Mouse (Mus musculus) brain, embryonic 14.5 days (tissue): ENCODE measurements around the gene Ebf4. TPM values are rescaled to one million over a fixed set of nuclear protein-coding genes. Genes with fewer than 3 reads are reported as not detected.
A peak's percentile ranks its signal among the peaks of the same experiment; 100 is the strongest.

Source experiments
- DNase-seq: peaks from one replicate; pipeline ENCODE4 v3.0.0-alpha.2; 2011; ENCODE audit warnings: low read depth
- CTCF ChIP-seq: fragments of 200-500 bp; IDR thresholded peaks from 2 replicates; pipeline ENCODE4 v1.5.1; 2012; ENCODE audit warnings: inconsistent platforms, mild to moderate bottlenecking, moderate library complexity, borderline replicate concordance; ENCODE audit not compliant: insufficient read depth, insufficient read length; ENCODE audit errors: extremely low read depth
- POLR2A ChIP-seq: fragments of 200-500 bp; IDR thresholded peaks from 2 replicates; pipeline ENCODE4 v1.6.1; 2012; ENCODE audit warnings: mild to moderate bottlenecking, inconsistent platforms, borderline replicate concordance; ENCODE audit not compliant: poor library complexity, insufficient read depth, insufficient read length, severe bottlenecking; ENCODE audit errors: extremely low read depth
- polyA plus RNA-seq: library from polyadenylated mRNA; depleted of rRNA; stranded (reverse); fragments of >200 nt; gene quantifications from 2 replicates; pipeline ENCODE4 v1.2.3, GENCODE M21; 2012

Gene Ebf4
- polyA plus RNA-seq, 1 experiment, result 24.9 TPM

DNA sequence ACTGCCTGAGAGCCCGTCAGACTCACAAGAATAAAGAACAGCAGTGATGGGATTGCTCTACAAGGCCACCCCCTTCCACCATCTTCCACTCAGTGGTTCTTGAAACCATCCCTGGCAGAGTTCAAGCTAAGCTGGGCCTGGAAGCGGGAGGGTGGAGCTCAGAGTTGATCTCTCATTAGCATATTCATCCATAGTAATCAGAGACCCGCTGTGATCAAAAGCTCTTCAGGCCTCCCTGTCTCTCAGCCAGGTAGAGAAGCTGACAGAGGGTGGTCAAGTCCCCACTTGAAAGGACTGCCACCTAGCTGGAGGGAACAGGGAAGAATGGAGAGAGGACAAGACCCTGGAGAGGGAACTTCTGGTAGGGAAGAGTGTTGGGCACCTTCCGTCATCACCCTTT lies 8.0 kb downstream of the Ebf4 start:
- DNase-seq, result no peak
- no peak for TF ChIP-seq CTCF
- no peak for TF ChIP-seq POLR2A

DNA sequence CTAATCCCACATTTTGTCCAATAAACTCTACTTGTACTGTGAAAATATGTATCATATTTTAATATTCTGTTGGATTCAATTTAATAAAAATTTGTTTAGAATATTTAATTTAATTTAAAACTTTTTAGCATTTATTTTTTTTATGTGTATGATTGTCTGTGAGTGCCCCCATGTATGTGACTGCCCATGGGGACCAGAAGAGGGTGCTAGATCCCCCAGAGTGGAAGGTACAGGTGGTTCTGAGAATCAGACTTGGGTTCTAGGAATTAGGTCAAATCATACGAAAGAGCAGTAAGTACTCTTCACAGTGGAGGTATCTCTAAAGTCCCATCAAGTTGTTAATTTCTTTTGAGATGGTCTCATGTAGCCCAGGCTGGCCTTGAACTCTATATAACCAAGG lies 32.1 kb downstream of the Ebf4 start:
- no peak; the same call in 1 of the 2 replicates for TF ChIP-seq CTCF
- no peak for DNase-seq

DNA sequence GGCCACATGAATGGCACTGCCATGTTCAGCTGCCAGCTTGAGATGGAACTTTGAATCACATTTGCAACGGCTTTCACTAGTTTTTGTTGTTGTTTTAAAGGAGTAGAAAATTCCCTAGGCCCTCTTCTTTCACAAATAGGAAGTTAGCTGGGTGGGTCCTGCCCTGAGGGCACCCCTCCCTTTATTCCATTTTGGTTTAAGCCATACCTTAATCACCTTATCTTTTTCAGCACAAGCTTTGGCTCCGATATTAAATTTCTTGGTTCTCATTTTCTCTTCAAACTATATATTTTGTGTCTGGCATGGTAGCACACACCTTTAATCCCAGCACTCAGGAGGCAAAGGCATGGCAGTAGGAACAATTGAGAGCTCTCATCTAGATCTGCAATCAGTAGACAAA lies 34.5 kb downstream of the Ebf4 start:
- TF ChIP-seq CTCF (no peak), POLR2A (no peak)

DNA sequence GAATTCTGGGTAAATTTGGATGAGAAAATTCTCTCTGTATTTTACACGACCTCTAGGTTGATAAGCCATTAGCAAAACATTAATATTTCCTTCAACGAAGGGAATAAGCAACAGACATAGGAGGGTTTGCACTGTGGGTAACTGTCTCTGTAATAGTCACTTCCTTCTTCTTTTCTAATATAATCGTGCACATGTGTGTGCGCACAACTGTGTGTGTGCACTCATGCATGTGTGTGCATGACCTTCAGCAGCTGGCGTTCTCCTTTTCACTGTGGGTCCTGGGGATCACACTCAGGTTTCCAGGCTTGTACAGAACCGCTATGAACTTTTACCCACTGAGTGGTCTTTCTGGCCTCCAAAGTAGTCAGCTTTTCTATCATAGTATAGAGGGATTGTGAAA lies 40.1 kb downstream of the Ebf4 start:
- TF ChIP-seq CTCF, result no peak
- TF ChIP-seq POLR2A, result no peak
- DNase-seq, result no peak

More for the DNA sequence above, 34.5 kb downstream of the Ebf4 start:
- DNase-seq, result no peak

DNA sequence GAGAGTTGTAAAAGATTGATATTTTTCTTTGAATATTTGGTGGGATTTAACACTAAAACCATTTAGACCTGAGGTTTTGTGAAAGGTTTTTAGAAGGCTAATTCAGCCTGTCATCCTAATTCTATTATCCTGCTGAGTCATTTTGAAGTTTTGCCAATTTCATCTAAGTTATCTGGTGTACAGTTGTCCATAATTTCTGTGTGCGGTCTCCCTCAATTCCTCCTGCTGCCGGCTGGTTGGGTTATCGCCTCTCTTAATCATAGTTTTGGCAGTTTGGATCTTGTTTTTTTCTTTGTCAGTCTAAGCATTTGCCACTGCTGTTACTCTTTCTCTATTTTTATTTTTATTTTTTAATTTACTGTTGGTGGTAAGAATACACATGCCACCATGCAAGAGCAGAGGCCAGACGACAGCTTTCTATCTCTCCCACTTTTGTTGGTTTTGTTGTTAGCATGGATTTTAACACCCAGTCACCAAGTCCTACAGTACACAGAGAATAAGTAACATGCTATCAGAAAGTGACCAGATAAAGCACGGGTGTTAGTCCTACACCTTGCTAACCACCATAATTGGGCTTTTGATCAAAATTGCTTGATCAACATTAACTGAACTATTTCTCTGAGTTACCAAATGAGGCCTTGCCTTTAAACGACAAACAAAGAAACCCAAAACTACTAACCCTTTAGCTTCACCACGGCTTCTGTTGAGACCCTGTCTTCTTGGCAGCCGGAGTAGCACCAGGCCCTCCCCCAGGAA lies 45.7 kb downstream of the Ebf4 start:
- TF ChIP-seq POLR2A, result no peak
- no peak for TF ChIP-seq CTCF
- DNase-seq, result no peak

DNA sequence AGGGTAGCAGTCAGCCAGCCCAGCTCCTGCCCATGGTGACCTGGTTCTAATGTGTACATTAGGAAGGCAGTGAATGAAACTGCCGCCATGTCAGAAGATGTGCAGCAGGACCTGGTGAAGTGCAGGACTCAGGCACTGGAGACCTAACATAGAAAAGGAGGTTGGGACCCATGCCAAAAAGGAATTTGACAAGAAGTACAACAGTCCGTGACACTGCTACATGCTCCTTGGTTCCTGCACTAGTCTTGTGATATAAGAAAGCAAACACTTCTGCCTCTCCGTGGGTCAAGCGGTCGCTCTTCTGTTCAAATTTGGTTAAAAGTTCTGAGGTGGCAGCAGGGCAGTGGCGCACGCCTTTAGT lies 46.2 kb downstream of the Ebf4 start:
- DNase-seq, result no peak
- TF ChIP-seq CTCF (no peak), POLR2A (no peak)

DNA sequence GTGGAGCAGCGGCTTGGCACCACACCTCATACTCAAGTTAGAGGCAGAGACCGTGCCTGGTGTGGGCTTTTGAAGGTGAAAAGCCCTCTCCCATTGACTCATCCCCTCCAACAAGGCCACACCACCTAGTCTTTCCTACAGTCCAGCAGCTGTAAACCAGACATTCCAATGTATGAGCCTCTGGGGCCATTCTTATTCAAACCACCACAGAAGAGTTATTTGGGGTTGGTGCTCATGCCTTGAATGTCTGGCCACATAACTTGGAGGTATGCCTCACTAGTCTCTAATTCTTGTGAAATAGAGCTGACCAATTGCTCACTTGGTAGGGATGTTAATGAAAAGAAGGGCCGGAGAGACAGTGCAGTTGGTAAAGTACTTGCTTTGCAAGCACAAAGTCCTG lies 55.4 kb downstream of the Ebf4 start:
- DNase-seq, result no peak
- TF ChIP-seq CTCF (no peak), POLR2A (no peak)

DNA sequence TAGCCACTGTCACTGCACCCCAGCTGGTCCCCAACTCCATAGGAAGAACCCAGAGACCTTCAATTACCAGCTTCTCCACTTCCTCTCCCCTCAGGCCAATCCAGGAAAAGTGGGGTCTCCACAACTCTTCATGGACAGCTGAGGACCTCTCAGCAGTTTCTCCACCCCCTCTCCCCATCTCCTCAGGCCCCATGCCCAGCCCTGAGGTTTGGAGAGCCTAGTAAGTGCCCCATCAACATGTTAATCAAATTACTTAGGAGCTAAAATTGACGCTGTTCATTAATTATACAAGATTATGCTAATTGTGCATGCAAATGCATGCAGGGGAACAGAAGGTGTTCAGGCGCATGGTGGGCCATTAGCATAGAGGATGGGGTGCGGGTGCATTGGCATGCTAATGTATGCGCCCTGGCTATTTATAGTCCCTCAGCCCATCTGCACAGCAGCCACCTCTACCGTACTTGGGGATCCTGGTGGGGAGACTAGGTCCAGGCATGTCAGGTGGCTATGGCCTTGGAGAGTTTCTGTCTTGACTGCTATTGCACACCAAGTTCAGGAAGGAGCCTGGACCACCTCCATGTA lies 56.9 kb downstream of the Ebf4 start:
- no peak for TF ChIP-seq CTCF
- no peak for TF ChIP-seq POLR2A
- peak; percentile 95 for DNase-seq

DNA sequence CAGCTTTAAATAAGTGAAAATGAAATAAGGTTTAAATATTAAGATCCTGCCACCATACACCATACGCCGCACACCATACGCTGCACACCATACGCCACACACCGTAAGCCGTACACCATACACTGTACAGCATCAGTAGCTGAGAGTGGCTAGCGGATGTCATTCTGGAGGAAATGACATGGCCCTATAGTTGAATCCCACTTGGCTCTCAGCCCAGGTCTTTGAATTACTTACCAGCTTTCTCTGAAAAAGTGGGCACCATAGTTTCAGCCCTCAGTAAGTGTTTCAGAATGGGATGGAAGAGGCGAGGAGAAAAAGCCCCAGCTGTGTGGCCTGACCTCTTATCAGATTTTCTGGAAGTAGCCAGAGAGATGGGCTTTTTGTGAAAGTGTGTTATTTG lies 58.4 kb downstream of the Ebf4 start:
- TF ChIP-seq POLR2A (no peak), CTCF (no peak)
- DNase-seq, result peak; percentile 52

DNA sequence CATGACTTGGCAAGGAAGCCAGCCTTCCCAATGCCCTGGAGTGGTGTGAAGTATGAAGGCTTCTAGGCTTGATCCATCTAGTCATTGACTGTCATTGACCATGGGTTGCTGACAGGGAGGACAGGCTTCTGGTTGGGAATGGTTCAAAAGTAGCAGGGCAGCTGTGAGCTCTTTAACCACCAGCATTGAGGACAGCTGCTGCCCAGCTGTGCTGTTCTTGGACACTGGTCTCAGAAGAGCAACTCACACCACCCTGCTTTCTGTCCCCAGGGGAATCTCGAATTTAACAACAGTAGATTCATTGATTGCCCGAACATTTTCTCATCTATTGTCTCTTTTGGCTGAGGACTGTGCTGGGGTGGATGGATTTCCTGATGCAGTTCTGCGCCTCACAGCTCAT lies 58.9 kb downstream of the Ebf4 start:
- TF ChIP-seq POLR2A (no peak), CTCF (no peak)
- DNase-seq, result no peak

DNA sequence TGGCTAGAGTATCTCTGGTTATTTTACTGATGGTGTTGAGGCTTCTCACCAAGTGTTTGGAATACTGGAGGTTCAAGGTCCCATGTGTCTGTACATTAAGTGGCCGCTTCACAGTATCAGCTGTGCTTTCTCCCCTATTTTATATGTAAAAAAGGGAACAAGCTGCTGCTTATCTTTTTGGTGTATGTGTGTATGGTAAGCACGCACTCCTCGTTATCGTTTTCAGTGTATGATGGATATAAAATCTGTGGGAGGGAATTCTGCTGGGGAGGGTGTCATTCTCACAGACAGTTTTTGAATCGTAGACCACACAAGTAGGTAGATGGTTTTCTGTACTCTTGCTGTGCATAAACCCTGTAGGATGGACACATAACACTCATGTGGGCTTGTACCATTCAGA lies 62.6 kb downstream of the Ebf4 start:
- TF ChIP-seq CTCF (no peak), POLR2A (no peak)
- no peak for DNase-seq

DNA sequence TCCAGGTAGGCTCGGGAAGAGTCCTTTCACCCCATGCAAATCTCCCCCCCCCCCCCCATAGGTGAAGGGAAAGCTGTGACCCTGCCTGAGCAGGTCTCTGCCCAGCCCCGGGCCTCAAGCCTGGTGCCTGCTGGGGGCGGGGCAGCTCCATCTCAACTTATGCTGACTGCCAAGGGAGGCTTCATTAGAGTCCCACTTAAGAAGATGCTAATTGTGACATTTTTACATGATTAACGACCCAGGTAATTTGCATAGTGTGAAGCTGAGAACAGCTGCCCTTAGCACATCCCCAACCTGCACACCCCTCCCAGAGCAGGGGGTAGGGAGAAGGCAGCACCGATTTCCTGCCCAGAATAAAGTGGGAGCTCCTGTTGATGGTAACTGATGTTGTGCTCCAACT lies 63.9 kb downstream of the Ebf4 start:
- TF ChIP-seq CTCF, result no peak
- no peak for TF ChIP-seq POLR2A
- DNase-seq, result peak; percentile 87
